Mouse (Mus musculus): ENCODE results near the gene Elf5. TPM values are rescaled to one million over a fixed set of nuclear protein-coding genes. Genes with fewer than 3 reads are reported as not detected.

Elf5 gene
- total RNA-seq, 2 experiments from 2014 or later: 0.24 to 0.50 TPM

Other genes starting within 250 kb of the Elf5 start
- not detected for gene Ehf, start 108.4 kb upstream of the Elf5 start, total RNA-seq (2021)
- 10 to 100 TPM; 80.5 to 83.4 TPM for gene Cat, start 73.5 kb downstream of the Elf5 start, total RNA-seq (2021)
- gene Abtb2, start 154.6 kb downstream of the Elf5 start, total RNA-seq (2021): 10 to 100 TPM in 1 of 2 experiments, 1 to 10 TPM in 1; 9.5 to 11.9 TPM

Measured in left cerebral cortex, postnatal 4 days (tissue).